Mouse (Mus musculus) neural tube, embryonic 11.5 days (tissue): ENCODE results near the gene Pinlyp. TPM values are rescaled to one million over a fixed set of nuclear protein-coding genes. Genes with fewer than 3 reads are reported as not detected.

Experiments used
- ATAC-seq: fragments of 200-750 bp; cut with Nextera tagmentation; 2 replicates; pipeline ENCODE4 v1.8.0; 2017; ENCODE audit warnings: moderate number of reproducible peaks, mild to moderate bottlenecking, moderate TSS enrichment, moderate library complexity; ENCODE audit not compliant: insufficient read depth, low FRiP score, low TSS enrichment
- DNase-seq: peaks from one replicate; pipeline ENCODE4 v3.0.0-alpha.2; 2015; ENCODE audit warnings: low spot score
- H3K27ac ChIP-seq: fragments of 300-500 bp; sonication (generic); 2 replicates; pipeline ENCODE4 v1.5.1; 2014; ENCODE audit warnings: low read depth, mild to moderate bottlenecking, low read length
- H3K27me3 ChIP-seq: fragments of 300-500 bp; sonication (generic); 2 replicates; pipeline ENCODE4 v1.6.1; 2014; ENCODE audit warnings: mild to moderate bottlenecking, low read length, mixed read lengths; ENCODE audit not compliant: control insufficient read depth, insufficient read depth
- H3K36me3 ChIP-seq: fragments of 300-500 bp; sonication (generic); 2 replicates; pipeline ENCODE4 v1.6.1; 2014; ENCODE audit warnings: mild to moderate bottlenecking, low read length, moderate library complexity, mixed read lengths; ENCODE audit not compliant: control insufficient read depth, insufficient read depth
- H3K4me1 ChIP-seq: fragments of 300-500 bp; sonication (generic); 2 replicates; pipeline ENCODE4 v1.6.1; 2014; ENCODE audit warnings: low read length, mixed read lengths; ENCODE audit not compliant: control insufficient read depth, insufficient read depth
- H3K4me2 ChIP-seq: fragments of 300-500 bp; sonication (generic); 2 replicates; pipeline ENCODE4 v1.6.1; 2014; ENCODE audit warnings: low read depth, mild to moderate bottlenecking, moderate library complexity
- H3K4me3 ChIP-seq: fragments of 300-500 bp; sonication (generic); 2 replicates; pipeline ENCODE4 v1.5.1; 2014; ENCODE audit warnings: low read depth, low read length
- H3K9ac ChIP-seq: fragments of 300-500 bp; sonication (generic); 2 replicates; pipeline ENCODE4 v1.6.1; 2014; ENCODE audit warnings: mild to moderate bottlenecking, low read length
- H3K9me3 ChIP-seq: fragments of 300-500 bp; sonication (generic); 2 replicates; pipeline ENCODE4 v1.6.1; 2016; ENCODE audit warnings: low read length; ENCODE audit not compliant: control insufficient read depth
- WGBS: fragments of 180-500 bp; shearing (Covaris S2); extraction: QIAGEN DNeasy Blood & Tissue Kit; methylation state at CpG from one replicate; pipeline ENCODE4 v1.1.7; 2014; 5-methylcytosine and 5-hydroxymethylcytosine counted together
- polyA plus RNA-seq: library from polyadenylated mRNA; unstranded; fragments of >200 nt; fragmentation: Nextera tagmentation; extraction: Ambion mirVana; gene quantifications from 2 replicates; pipeline ENCODE4 v1.2.1, GENCODE M21; 2014

The Pinlyp gene
- polyA plus RNA-seq, 1 experiment from 2014 or later: not detected

- DNase-seq: no peak
- H3K36me3 ChIP-seq: peaks cover 6% of the 10 kb centered on the region
- no peaks in the 10 kb centered on the region for H3K9me3 ChIP-seq
- WGBS: 94% methylated on average over 7 of the region's 7 CpGs
- no peak within 1 kb of the TSS for H3K4me3 ChIP-seq
- no peak within 1 kb of the TSS for H3K9ac ChIP-seq
- H3K27ac ChIP-seq: no peak within 1 kb of the TSS
- H3K4me1 ChIP-seq: peaks cover 6% of the 10 kb centered on the region
- no peaks in the 10 kb centered on the region for H3K27me3 ChIP-seq
- no peak for ATAC-seq
- H3K4me2 ChIP-seq: no peak within 1 kb of the TSS
Measured at GRCm38 (mm10) chr7:24512355-24512754, 33.6 kb downstream of the Pinlyp start, which contains the start of gene AC161166.1. Gene AC161166.1, minus strand, starts transcription at chr7:24512455.

GRCm38 (mm10) chr7:24507726-24508114, 38.2 kb downstream of the Pinlyp start:
- 2% methylated on average over 20 of the region's 20 CpGs for WGBS
- Histone ChIP-seq H3K4me2 (peak overlapping the region; percentile 79), H3K9ac (peak overlapping the region; percentile 99), H3K36me3 (peaks cover 4% of the 10 kb centered on the region), H3K4me3 (peak overlapping the region; percentile 60), H3K27me3 (no peaks in the 10 kb centered on the region), H3K4me1 (peaks cover 19% of the 10 kb centered on the region), H3K27ac (peak overlapping the region; percentile 99), H3K9me3 (no peaks in the 10 kb centered on the region)
- ATAC-seq (peak; percentile 35), DNase-seq (no peak)

- H3K4me2 ChIP-seq: peak within 1 kb of the TSS; percentile 79
- peaks cover 2% of the 10 kb centered on the region for H3K36me3 ChIP-seq
- H3K27ac ChIP-seq: peak within 1 kb of the TSS; percentile 99
- H3K4me3 ChIP-seq: peak within 1 kb of the TSS; percentile 60
- WGBS: under 1% methylated on average over 80 of the region's 84 CpGs
- H3K4me1 ChIP-seq: peaks cover 19% of the 10 kb centered on the region
- H3K27me3 ChIP-seq: no peaks in the 10 kb centered on the region
- ATAC-seq: peak; percentile 89
- peak; percentile 92 for DNase-seq
- H3K9me3 ChIP-seq: no peaks in the 10 kb centered on the region
- peak within 1 kb of the TSS; percentile 99 for H3K9ac ChIP-seq
Measured at GRCm38 (mm10) chr7:24506838-24507725, 38.8 kb downstream of the Pinlyp start, which contains the start of gene Zfp428. Gene Zfp428, plus strand, starts transcription at chr7:24507006.

GRCm38 (mm10) chr7:24506476-24506837, 39.5 kb downstream of the Pinlyp start:
- Histone ChIP-seq H3K9me3 (no peaks in the 10 kb centered on the region), H3K4me2 (peak overlapping the region; percentile 79), H3K27me3 (no peaks in the 10 kb centered on the region), H3K4me3 (peak overlapping the region; percentile 60), H3K4me1 (peaks cover 19% of the 10 kb centered on the region), H3K27ac (peak overlapping the region; percentile 99), H3K36me3 (peaks cover under 1% of the 10 kb centered on the region), H3K9ac (peak overlapping the region; percentile 99)
- under 1% methylated on average over 12 of the region's 12 CpGs for WGBS
- DNase-seq (no peak), ATAC-seq (0 out of 2 replicates have a peak, but pooled peaks have one; percentile 0)

GRCm38 (mm10) chr7:24506065-24506459, 39.9 kb downstream of the Pinlyp start:
- Histone ChIP-seq H3K9me3 (no peaks in the 10 kb centered on the region), H3K27me3 (no peaks in the 10 kb centered on the region), H3K36me3 (no peaks in the 10 kb centered on the region; the same call in 1 of the 2 replicates), H3K9ac (peak overlapping the region; percentile 99; the same call in 1 of the 2 replicates), H3K27ac (peak overlapping the region; percentile 99), H3K4me1 (peaks cover 19% of the 10 kb centered on the region), H3K4me2 (peak overlapping the region; percentile 79), H3K4me3 (peak overlapping the region; percentile 60; the same call in 1 of the 2 replicates)
- 8% methylated on average over 3 of the region's 3 CpGs for WGBS
- ATAC-seq (no peak), DNase-seq (no peak)

GRCm38 (mm10) chr7:24505447-24506064, 40.4 kb downstream of the Pinlyp start:
- 15% methylated on average over 15 of the region's 15 CpGs for WGBS
- peaks cover 19% of the 10 kb centered on the region for H3K4me1 ChIP-seq
- ATAC-seq (no peak), DNase-seq (no peak)
- peak overlapping the region; percentile 79 for H3K4me2 ChIP-seq
- H3K27ac ChIP-seq: peak overlapping the region; percentile 45; the same call in 1 of the 2 replicates
- H3K4me3 ChIP-seq: no peak overlapping the region
- H3K9me3 ChIP-seq: no peaks in the 10 kb centered on the region
- H3K9ac ChIP-seq: no peak overlapping the region
- H3K27me3 ChIP-seq: no peaks in the 10 kb centered on the region
- peaks cover 3% of the 10 kb centered on the region for H3K36me3 ChIP-seq

- Histone ChIP-seq H3K27ac (no peak overlapping the region), H3K4me1 (peaks cover 19% of the 10 kb centered on the region), H3K9me3 (no peaks in the 10 kb centered on the region), H3K9ac (no peak overlapping the region), H3K36me3 (peaks cover 6% of the 10 kb centered on the region), H3K4me2 (no peak overlapping the region), H3K27me3 (peaks cover 4% of the 10 kb centered on the region; the same call in 1 of the 2 replicates), H3K4me3 (no peak overlapping the region)
- DNase-seq (no peak), ATAC-seq (no peak)
- WGBS: 8% methylated on average over 4 of the region's 4 CpGs
Measured at GRCm38 (mm10) chr7:24504868-24505267, 41.0 kb downstream of the Pinlyp start.

GRCm38 (mm10) chr7:24504004-24504403, 41.9 kb downstream of the Pinlyp start:
- Histone ChIP-seq H3K4me2 (no peak overlapping the region), H3K9ac (no peak overlapping the region), H3K4me1 (peaks cover 19% of the 10 kb centered on the region), H3K27ac (no peak overlapping the region), H3K27me3 (peaks cover 11% of the 10 kb centered on the region), H3K9me3 (no peaks in the 10 kb centered on the region), H3K36me3 (peaks cover 6% of the 10 kb centered on the region), H3K4me3 (no peak overlapping the region)
- ATAC-seq (no peak), DNase-seq (no peak)
- WGBS: 22% methylated on average over 10 of the region's 10 CpGs
